Comparison of ENCODE assay signal across 7 mouse cellular contexts in the genomic region with DNA sequence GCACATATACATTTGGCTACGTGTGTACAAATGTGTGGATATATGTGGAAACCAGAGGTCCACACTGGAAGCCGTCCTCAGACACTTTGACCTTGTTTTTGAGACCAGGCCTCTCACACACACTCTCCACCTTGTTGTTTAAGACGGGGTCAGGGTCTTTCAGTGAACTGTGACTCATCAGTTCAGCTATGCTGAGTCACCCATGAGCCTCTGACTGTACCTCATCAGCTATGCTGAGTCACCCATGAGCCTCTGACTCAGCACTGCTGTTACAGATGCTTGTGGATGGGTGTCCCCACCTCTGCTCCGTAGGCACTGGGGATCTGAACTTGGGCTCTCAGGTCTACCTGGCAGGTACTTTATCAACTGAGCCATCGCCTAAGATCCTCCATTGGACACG.
DNase-seq lines count a peak whose midpoint lies in the region; ATAC-seq and TF ChIP-seq lines count a peak whose summit lies in the region.

No protein-coding gene starts in this region.

- peak; percentile 25 for DNase-seq in lung, embryonic 14.5 days
- DNase-seq in lung, adult 2 months = no peak
- peak; percentile 42 for DNase-seq in MN1 (ENCODE audit: low spot score)
- DNase-seq in c-Kit-positive CD71-positive TER-119-negative erythroid progenitor cells, embryonic 14.5 days (ENCODE audit: low read depth) = peak; percentile 68
- no peak for DNase-seq in gastrocnemius, adult 8-10 months (ENCODE audit: low spot score in 2 of 2)
- no peak for DNase-seq in frontal cortex, postnatal 25 days (ENCODE audit: low spot score in 2 of 2)

- no peak overlapping the region for H3K4me2 ChIP-seq in lung, embryonic 14.5 days

- no peak for TF ChIP-seq POLR2A in lung, adult 2 months (IDR thresholded peaks at IDR 0.05; ENCODE audit: borderline replicate concordance, extremely low read depth, low read depth, low read length)

- no peaks in the 10 kb centered on the region for H3K36me3 ChIP-seq in lung, embryonic 14.5 days (ENCODE audit: insufficient read depth)

- no peak overlapping the region; the same call in 1 of the 2 replicates for H3K27ac ChIP-seq in lung, embryonic 14.5 days (ENCODE audit: low read depth)

- H3K9me3 ChIP-seq in lung, embryonic 14.5 days (ENCODE audit: low read depth, low read length) = no peaks in the 10 kb centered on the region

- no peaks in the 10 kb centered on the region for H3K4me1 ChIP-seq in lung, embryonic 14.5 days (ENCODE audit: insufficient read depth)
- H3K4me1 ChIP-seq in lung, adult 2 months (ENCODE audit: control insufficient read depth, insufficient read depth, low read length) = no peaks in the 10 kb centered on the region

- WGBS in lung, embryonic 14.5 days = 85% methylated on average over 6 of the region's 6 CpGs
- 83% methylated on average over 6 of the region's 6 CpGs for WGBS in lung, adult 2 months

- no peak overlapping the region for H3K4me3 ChIP-seq in lung, embryonic 14.5 days (ENCODE audit: low read depth, low read length)
- H3K4me3 ChIP-seq in lung, adult 2 months (replicated peaks; ENCODE audit: extremely low read depth, low read depth, low read length) = no peak overlapping the region

- no peak overlapping the region for H3K9ac ChIP-seq in lung, embryonic 14.5 days

- ATAC-seq in lung, embryonic 14.5 days (ENCODE audit: insufficient read depth) = peak; percentile 75; the same call in 1 of the 2 replicates
- ATAC-seq in megakaryocyte-erythroid progenitor cell, adult 5-6 weeks (replicated peaks; ENCODE audit: low FRiP score, low TSS enrichment, poor library complexity, severe bottlenecking) = peak; percentile 47

- H3K27me3 ChIP-seq in lung, embryonic 14.5 days (ENCODE audit: insufficient read depth, low read length) = no peaks in the 10 kb centered on the region

- TF ChIP-seq CTCF in lung, embryonic 14.5 days (IDR thresholded peaks at IDR 0.05; ENCODE audit: low read depth) = no peak
- TF ChIP-seq CTCF in lung, adult 2 months (IDR thresholded peaks at IDR 0.05; ENCODE audit: insufficient read depth, low read length) = no peak

Comparison
In these comparisons a context has a peak if more than half of its experiments do, and no peak if none do; other contexts are left out.
1. DNase-seq: peak in lung, embryonic 14.5 days (single experiment), MN1 (single experiment) and c-Kit-positive CD71-positive TER-119-negative erythroid progenitor cells, embryonic 14.5 days (single experiment); none in lung, adult 2 months (single experiment), gastrocnemius, adult 8-10 months (0 of 2) and frontal cortex, postnatal 25 days (0 of 2).